Mouse (Mus musculus): ENCODE measurements at regions not wholly inside any gene's neighbourhood (a gene's known extent, or its start where the extent isn't known, plus 50 kb on each side); places are given as distances from the start of the nearest gene placed in this dataset.

- DNase-seq (ENCODE audit: low read depth, low spot score) = no peak
- in situ Hi-C loops (cut with MboI; ENCODE audit: low sequenced_read_pairs in 2 of 2, unreplicated experiment in 2 of 2) = no loop called here
- Histone ChIP-seq H3K9ac (ENCODE audit: insufficient read depth, low read depth, low read length, poor library complexity, severe bottlenecking) (no peak overlapping the region), H3K4me1 (ENCODE audit: control insufficient read depth in 2 of 2, insufficient read depth in 2 of 2, low read length in 2 of 2, poor library complexity in 1 of 2) (no peaks in the 10 kb centered on the region), H3K9me3 (ENCODE audit: control insufficient read depth, insufficient read depth, low read depth, low read length) (no peaks in the 10 kb centered on the region), H3K27ac (ENCODE audit: insufficient read depth, low read depth, low read length, poor library complexity, severe bottlenecking) (no peak overlapping the region), H3K36me3 (ENCODE audit: control insufficient read depth, insufficient read depth, low read length, poor library complexity, severe bottlenecking) (no peaks in the 10 kb centered on the region), H3K4me3 (ENCODE audit: insufficient read depth in 1 of 2, low read depth in 1 of 2, low read length in 2 of 2, poor library complexity in 1 of 2, severe bottlenecking in 1 of 2) (no peak overlapping the region)
- TF ChIP-seq HCFC1 (IDR thresholded peaks at IDR 0.05; ENCODE audit: borderline replicate concordance, insufficient read depth, low read length) = no peak
- TF ChIP-seq ZNF384 (IDR thresholded peaks at IDR 0.05; ENCODE audit: low read depth, low read length) = no peak
- TF ChIP-seq CHD2 (IDR thresholded peaks at IDR 0.05; ENCODE audit: low read depth, low read length) = no peak
- TF ChIP-seq ZC3H11A (IDR thresholded peaks at IDR 0.05; ENCODE audit: borderline replicate concordance, low read depth, low read length) = no peak
- no peak for TF ChIP-seq MAFK (IDR thresholded peaks at IDR 0.05; ENCODE audit: insufficient read depth, low read depth, low read length)
Observed at GRCm38 (mm10) chr9:85520941-85521340, 193.8 kb upstream of the Tent5a start.

- in situ Hi-C loops (cut with MboI; ENCODE audit: low sequenced_read_pairs in 2 of 2, unreplicated experiment in 2 of 2) = no loop called here
- Histone ChIP-seq H3K9me3 (ENCODE audit: control insufficient read depth, insufficient read depth, low read depth, low read length) (no peaks in the 10 kb centered on the region), H3K27ac (ENCODE audit: insufficient read depth, low read depth, low read length, poor library complexity, severe bottlenecking) (no peak overlapping the region), H3K4me3 (ENCODE audit: insufficient read depth in 1 of 2, low read depth in 1 of 2, low read length in 2 of 2, poor library complexity in 1 of 2, severe bottlenecking in 1 of 2) (no peak overlapping the region), H3K4me1 (ENCODE audit: control insufficient read depth in 2 of 2, insufficient read depth in 2 of 2, low read length in 2 of 2, poor library complexity in 1 of 2) (no peaks in the 10 kb centered on the region), H3K9ac (ENCODE audit: insufficient read depth, low read depth, low read length, poor library complexity, severe bottlenecking) (no peak overlapping the region), H3K36me3 (ENCODE audit: control insufficient read depth, insufficient read depth, low read length, poor library complexity, severe bottlenecking) (no peaks in the 10 kb centered on the region)
- TF ChIP-seq CHD2 (IDR thresholded peaks at IDR 0.05; ENCODE audit: low read depth, low read length) (no peak), MAFK (IDR thresholded peaks at IDR 0.05; ENCODE audit: insufficient read depth, low read depth, low read length) (no peak), HCFC1 (IDR thresholded peaks at IDR 0.05; ENCODE audit: borderline replicate concordance, insufficient read depth, low read length) (no peak), ZNF384 (IDR thresholded peaks at IDR 0.05; ENCODE audit: low read depth, low read length) (no peak), ZC3H11A (IDR thresholded peaks at IDR 0.05; ENCODE audit: borderline replicate concordance, low read depth, low read length) (no peak)
- no peak for DNase-seq (ENCODE audit: low read depth, low spot score)
Observed at GRCm38 (mm10) chr9:85499006-85499405, 171.9 kb upstream of the Tent5a start.

GRCm38 (mm10) chr9:85497348-85497747 lies 170.2 kb upstream of the Tent5a start:
- in situ Hi-C loops (cut with MboI; ENCODE audit: low sequenced_read_pairs in 2 of 2, unreplicated experiment in 2 of 2) = no loop called here
- no peaks in the 10 kb centered on the region for H3K36me3 ChIP-seq (ENCODE audit: control insufficient read depth, insufficient read depth, low read length, poor library complexity, severe bottlenecking)
- TF ChIP-seq HCFC1 (IDR thresholded peaks at IDR 0.05; ENCODE audit: borderline replicate concordance, insufficient read depth, low read length) = no peak
- H3K4me1 ChIP-seq (ENCODE audit: control insufficient read depth in 2 of 2, insufficient read depth in 2 of 2, low read length in 2 of 2, poor library complexity in 1 of 2) = no peaks in the 10 kb centered on the region
- H3K9ac ChIP-seq (ENCODE audit: insufficient read depth, low read depth, low read length, poor library complexity, severe bottlenecking) = no peak overlapping the region
- H3K27ac ChIP-seq (ENCODE audit: insufficient read depth, low read depth, low read length, poor library complexity, severe bottlenecking) = no peak overlapping the region
- no peak for DNase-seq (ENCODE audit: low read depth, low spot score)
- H3K4me3 ChIP-seq (ENCODE audit: insufficient read depth in 1 of 2, low read depth in 1 of 2, low read length in 2 of 2, poor library complexity in 1 of 2, severe bottlenecking in 1 of 2) = no peak overlapping the region
- H3K9me3 ChIP-seq (ENCODE audit: control insufficient read depth, insufficient read depth, low read depth, low read length) = no peaks in the 10 kb centered on the region

- H3K27ac ChIP-seq (ENCODE audit: insufficient read depth, low read depth, low read length, poor library complexity, severe bottlenecking) = no peak overlapping the region
- DNase-seq (ENCODE audit: low read depth, low spot score) = no peak
- TF ChIP-seq HCFC1 (IDR thresholded peaks at IDR 0.05; ENCODE audit: borderline replicate concordance, insufficient read depth, low read length) (no peak), ZNF384 (IDR thresholded peaks at IDR 0.05; ENCODE audit: low read depth, low read length) (no peak), CHD2 (IDR thresholded peaks at IDR 0.05; ENCODE audit: low read depth, low read length) (no peak), ZC3H11A (IDR thresholded peaks at IDR 0.05; ENCODE audit: borderline replicate concordance, low read depth, low read length) (no peak), MAFK (IDR thresholded peaks at IDR 0.05; ENCODE audit: insufficient read depth, low read depth, low read length) (no peak)
- in situ Hi-C loops (cut with MboI; ENCODE audit: low sequenced_read_pairs in 2 of 2, unreplicated experiment in 2 of 2) = no loop called here
- no peaks in the 10 kb centered on the region for H3K9me3 ChIP-seq (ENCODE audit: control insufficient read depth, insufficient read depth, low read depth, low read length)
- H3K36me3 ChIP-seq (ENCODE audit: control insufficient read depth, insufficient read depth, low read length, poor library complexity, severe bottlenecking) = no peaks in the 10 kb centered on the region
- H3K4me3 ChIP-seq (ENCODE audit: insufficient read depth in 1 of 2, low read depth in 1 of 2, low read length in 2 of 2, poor library complexity in 1 of 2, severe bottlenecking in 1 of 2) = no peak overlapping the region
- no peak overlapping the region for H3K9ac ChIP-seq (ENCODE audit: insufficient read depth, low read depth, low read length, poor library complexity, severe bottlenecking)
- no peaks in the 10 kb centered on the region for H3K4me1 ChIP-seq (ENCODE audit: control insufficient read depth in 2 of 2, insufficient read depth in 2 of 2, low read length in 2 of 2, poor library complexity in 1 of 2)
Observed at GRCm38 (mm10) chr9:85496506-85497239, 169.5 kb upstream of the Tent5a start.

GRCm38 (mm10) chr9:85495056-85495455 lies 167.9 kb upstream of the Tent5a start:
- Histone ChIP-seq H3K4me1 (ENCODE audit: control insufficient read depth in 2 of 2, insufficient read depth in 2 of 2, low read length in 2 of 2, poor library complexity in 1 of 2) (no peaks in the 10 kb centered on the region), H3K4me3 (ENCODE audit: insufficient read depth in 1 of 2, low read depth in 1 of 2, low read length in 2 of 2, poor library complexity in 1 of 2, severe bottlenecking in 1 of 2) (no peak overlapping the region), H3K9me3 (ENCODE audit: control insufficient read depth, insufficient read depth, low read depth, low read length) (no peaks in the 10 kb centered on the region), H3K27ac (ENCODE audit: insufficient read depth, low read depth, low read length, poor library complexity, severe bottlenecking) (no peak overlapping the region), H3K36me3 (ENCODE audit: control insufficient read depth, insufficient read depth, low read length, poor library complexity, severe bottlenecking) (no peaks in the 10 kb centered on the region), H3K9ac (ENCODE audit: insufficient read depth, low read depth, low read length, poor library complexity, severe bottlenecking) (no peak overlapping the region)
- in situ Hi-C loops (cut with MboI; ENCODE audit: low sequenced_read_pairs in 2 of 2, unreplicated experiment in 2 of 2) = no loop called here
- TF ChIP-seq ZC3H11A (IDR thresholded peaks at IDR 0.05; ENCODE audit: borderline replicate concordance, low read depth, low read length) = no peak
- no peak for DNase-seq (ENCODE audit: low read depth, low spot score)
